Mouse (Mus musculus) sigmoid colon, adult 10 weeks (tissue): ENCODE results near the gene Olfr1509. TPM values are rescaled to one million over a fixed set of nuclear protein-coding genes. Genes with fewer than 3 reads are reported as not detected.

Experiments
- polyA plus RNA-seq: library from polyadenylated mRNA; stranded (reverse); fragments of 350-450 nt; fragmentation: Illumina TruSeq; extraction: RNeasy Lipid Tissue Mini Kit (QIAGEN cat#74804); gene quantifications from one replicate; pipeline ENCODE4 v1.2.3, GENCODE M21; 2014; ENCODE audit warnings: low read depth, low replicate concordance

Gene Olfr1509
- polyA plus RNA-seq = not detected

DNA sequence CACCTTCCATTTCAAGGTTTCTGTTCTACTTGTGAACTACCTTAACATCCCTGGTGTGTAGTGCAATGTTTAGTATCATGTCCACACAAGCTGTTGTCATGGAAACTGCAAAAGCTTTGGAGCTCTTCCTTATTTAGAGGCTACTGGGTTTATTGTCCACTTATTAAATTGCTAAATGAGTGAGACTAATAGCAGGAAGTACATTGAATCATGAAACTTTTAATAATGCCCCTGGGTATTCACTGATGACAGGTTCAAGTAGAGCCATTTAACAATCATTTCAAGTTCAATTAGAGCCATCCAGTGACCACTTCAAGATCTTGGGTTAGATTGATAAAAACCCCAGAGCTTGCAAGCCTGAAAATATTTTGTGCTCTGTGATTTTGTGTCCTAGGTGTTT, at the start of gene Olfr1509:
Gene Olfr1509 (plus strand): TSS at position 301 of the 400 bp plus-strand sequence.

DNA sequence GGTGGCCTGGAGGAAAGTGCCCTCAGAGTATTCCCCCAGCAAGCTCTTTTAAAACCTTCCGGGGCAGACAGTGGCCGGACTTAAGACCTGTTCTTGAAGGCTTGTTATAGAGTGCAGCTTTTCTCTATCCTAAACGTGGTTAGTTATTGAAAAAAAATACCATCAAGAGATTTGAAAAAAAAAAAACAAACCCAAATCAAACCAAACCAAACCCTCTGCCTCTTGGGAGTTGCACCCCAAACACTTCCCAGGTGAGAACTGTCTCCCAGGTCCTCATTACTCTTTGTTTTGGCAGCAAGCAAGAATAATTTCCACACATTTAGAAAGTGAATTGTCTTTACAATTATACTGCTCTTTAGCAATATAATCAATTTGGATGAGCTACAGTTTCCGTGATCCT, 45.5 kb upstream of the Olfr1509 start, which contains the start of gene Olfr1511:
Gene Olfr1511 (minus strand): TSS at position 101 of the 400 bp plus-strand sequence.

DNA sequence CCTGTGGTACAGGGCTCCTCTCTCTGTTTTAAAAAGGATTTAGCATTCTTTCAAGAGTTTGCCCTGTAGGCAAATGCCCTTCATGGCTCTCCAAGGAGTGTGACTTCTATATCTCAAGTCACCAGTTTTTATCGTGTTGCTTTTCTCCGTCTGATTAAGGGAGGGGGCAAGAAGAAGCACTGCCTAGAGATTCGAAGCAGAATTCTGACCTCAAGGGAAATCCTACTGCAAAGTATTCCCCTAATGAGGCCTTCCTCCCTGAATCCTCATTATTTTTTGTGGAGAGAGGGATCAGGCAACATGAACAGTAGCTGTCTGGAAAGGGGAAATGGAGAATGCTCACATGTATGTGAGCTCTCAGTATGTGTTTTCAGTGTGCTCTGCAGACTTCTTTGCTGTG, 28.5 kb upstream of the Olfr1509 start, which contains the start of gene Olfr1510:
Gene Olfr1510 (minus strand): TSS at position 101 of the 400 bp plus-strand sequence.

DNA sequence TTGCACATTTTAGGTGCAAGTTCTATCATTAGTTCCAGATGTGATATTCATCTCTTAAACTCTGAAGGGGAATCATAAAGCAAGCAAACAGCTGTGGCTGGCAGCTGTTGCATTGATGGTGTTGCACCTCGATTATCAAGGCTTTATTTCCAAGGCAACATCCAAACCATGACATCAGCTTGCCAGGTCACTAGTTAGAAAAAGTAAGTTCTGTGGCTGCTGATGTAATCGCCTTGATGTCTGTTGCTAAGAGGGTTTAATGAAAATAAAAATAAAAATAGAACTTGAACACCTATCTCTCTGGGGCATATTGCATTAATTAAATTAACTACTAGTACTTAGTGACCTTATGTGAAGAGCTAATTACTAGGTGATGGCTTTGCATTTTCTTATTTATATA, 24.6 kb downstream of the Olfr1509 start, which contains the start of gene Olfr1508:
Gene Olfr1508 (minus strand): TSS at position 101 of the 400 bp plus-strand sequence.

DNA sequence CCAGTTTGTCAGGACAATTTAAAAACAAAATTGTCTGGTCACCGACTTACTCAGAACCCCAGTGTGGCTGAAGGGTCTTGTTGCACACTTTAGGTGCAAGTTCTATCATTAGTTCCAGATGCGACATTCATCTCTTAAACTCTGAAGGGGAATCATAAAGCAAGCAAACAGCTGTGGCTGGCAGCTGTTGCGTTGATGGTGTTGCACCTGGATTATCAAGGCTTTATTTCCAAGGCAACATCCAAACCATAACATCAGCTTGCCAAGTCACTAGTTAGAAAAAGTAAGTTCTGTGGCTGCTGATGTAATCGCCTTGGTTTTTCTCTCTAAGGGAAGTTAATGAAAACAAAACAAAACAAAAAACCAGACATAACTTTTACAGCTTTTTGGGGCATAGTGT, 52.7 kb downstream of the Olfr1509 start, which contains the start of gene Olfr1507:
Gene Olfr1507 (minus strand): TSS at position 234 of the 400 bp plus-strand sequence.

Other genes with a start within 250 kb of the Olfr1509 start
- 63.7 TPM for gene Supt16, start 245.6 kb upstream of the Olfr1509 start, polyA plus RNA-seq
- gene Chd8, start 185.2 kb upstream of the Olfr1509 start, polyA plus RNA-seq = 73.2 TPM
- 40.6 TPM for gene Tox4, start 163.8 kb upstream of the Olfr1509 start, polyA plus RNA-seq
- gene Rab2b, start 163.4 kb upstream of the Olfr1509 start, polyA plus RNA-seq = 14.8 TPM
- gene Mettl3, start 137.9 kb upstream of the Olfr1509 start, polyA plus RNA-seq = 53.9 TPM
- 1.3 TPM for gene Sall2, start 114.2 kb upstream of the Olfr1509 start, polyA plus RNA-seq
- gene Olfr1513, start 86.6 kb upstream of the Olfr1509 start, polyA plus RNA-seq = not detected
- gene Olfr1512, start 63.8 kb upstream of the Olfr1509 start, polyA plus RNA-seq = not detected
- gene Olfr1511, start 45.6 kb upstream of the Olfr1509 start, polyA plus RNA-seq = not detected
- gene Olfr1510, start 28.6 kb upstream of the Olfr1509 start, polyA plus RNA-seq = not detected
- gene Olfr1508, start 24.5 kb downstream of the Olfr1509 start, polyA plus RNA-seq = not detected
- not detected for gene Olfr1507, start 52.8 kb downstream of the Olfr1509 start, polyA plus RNA-seq